Mouse (Mus musculus): ENCODE results near the gene Spon1. TPM values are rescaled to one million over a fixed set of nuclear protein-coding genes. Genes with fewer than 3 reads are reported as not detected.

The Spon1 gene
- polyA plus RNA-seq, 1 experiment from 2014 or later: 3.2 TPM

- H3K9me3 ChIP-seq (ENCODE audit: control insufficient read depth): no peaks in the 10 kb centered on the region
- no peak overlapping the region for H3K4me3 ChIP-seq (ENCODE audit: low read depth, low read length)
- no peak overlapping the region for H3K27ac ChIP-seq (ENCODE audit: low read depth, low read length)
- no peaks in the 10 kb centered on the region for H3K27me3 ChIP-seq (replicated peaks; ENCODE audit: control insufficient read depth, insufficient read depth, low read length)
- no peaks in the 10 kb centered on the region for H3K4me1 ChIP-seq (replicated peaks; ENCODE audit: control insufficient read depth, insufficient read depth, low read length)
- peak; percentile 25; the same call in 1 of the 2 replicates for TF ChIP-seq CTCF (IDR thresholded peaks at IDR 0.05; ENCODE audit: low read depth)
- WGBS: 91% methylated on average over 4 of the region's 4 CpGs
- H3K4me2 ChIP-seq (replicated peaks; ENCODE audit: low read depth): no peak overlapping the region
- no peak for ATAC-seq
- no peak overlapping the region for H3K9ac ChIP-seq (ENCODE audit: low read depth, low read length)
- no peaks in the 10 kb centered on the region; the same call in 1 of the 2 replicates for H3K36me3 ChIP-seq (ENCODE audit: control insufficient read depth, insufficient read depth)
Measured at GRCm38 (mm10) chr7:114079343-114079742, 313.5 kb downstream of the Spon1 start.

GRCm38 (mm10) chr7:114080250-114080649, 314.5 kb downstream of the Spon1 start:
- WGBS: 88% methylated on average over 5 of the region's 5 CpGs
- no peaks in the 10 kb centered on the region for H3K27me3 ChIP-seq (replicated peaks; ENCODE audit: control insufficient read depth, insufficient read depth, low read length)
- H3K9ac ChIP-seq (ENCODE audit: low read depth, low read length): no peak overlapping the region
- no peaks in the 10 kb centered on the region for H3K4me1 ChIP-seq (replicated peaks; ENCODE audit: control insufficient read depth, insufficient read depth, low read length)
- H3K4me2 ChIP-seq (replicated peaks; ENCODE audit: low read depth): no peak overlapping the region
- TF ChIP-seq CTCF (IDR thresholded peaks at IDR 0.05; ENCODE audit: low read depth): no peak
- H3K9me3 ChIP-seq (ENCODE audit: control insufficient read depth): no peaks in the 10 kb centered on the region
- no peak overlapping the region for H3K4me3 ChIP-seq (ENCODE audit: low read depth, low read length)
- H3K27ac ChIP-seq (ENCODE audit: low read depth, low read length): no peak overlapping the region
- no peaks in the 10 kb centered on the region; the same call in 1 of the 2 replicates for H3K36me3 ChIP-seq (ENCODE audit: control insufficient read depth, insufficient read depth)
- no peak for ATAC-seq

- TF ChIP-seq CTCF (IDR thresholded peaks at IDR 0.05; ENCODE audit: low read depth): no peak
- Histone ChIP-seq H3K27me3 (replicated peaks; ENCODE audit: control insufficient read depth, insufficient read depth, low read length) (no peaks in the 10 kb centered on the region), H3K9ac (ENCODE audit: low read depth, low read length) (no peak overlapping the region), H3K4me2 (replicated peaks; ENCODE audit: low read depth) (no peak overlapping the region), H3K9me3 (ENCODE audit: control insufficient read depth) (no peaks in the 10 kb centered on the region), H3K36me3 (ENCODE audit: control insufficient read depth, insufficient read depth) (no peaks in the 10 kb centered on the region; the same call in 1 of the 2 replicates), H3K4me3 (ENCODE audit: low read depth, low read length) (no peak overlapping the region), H3K4me1 (replicated peaks; ENCODE audit: control insufficient read depth, insufficient read depth, low read length) (0 out of 2 replicates have a peak, but pooled peaks cover 6% of the 10 kb centered on the region), H3K27ac (ENCODE audit: low read depth, low read length) (no peak overlapping the region)
- 78% methylated on average over 21 of the region's 21 CpGs for WGBS
- ATAC-seq: no peak
Measured at GRCm38 (mm10) chr7:114081633-114082420, 316.0 kb downstream of the Spon1 start.

- H3K4me3 ChIP-seq (ENCODE audit: low read depth, low read length): no peak overlapping the region
- no peak overlapping the region for H3K27ac ChIP-seq (ENCODE audit: low read depth, low read length)
- H3K36me3 ChIP-seq (ENCODE audit: control insufficient read depth, insufficient read depth): no peaks in the 10 kb centered on the region; the same call in 1 of the 2 replicates
- 0 out of 2 replicates have a peak, but pooled peaks cover 8% of the 10 kb centered on the region for H3K4me1 ChIP-seq (replicated peaks; ENCODE audit: control insufficient read depth, insufficient read depth, low read length)
- WGBS: 81% methylated on average over 2 of the region's 2 CpGs
- no peak for ATAC-seq
- no peak for TF ChIP-seq CTCF (IDR thresholded peaks at IDR 0.05; ENCODE audit: low read depth)
- H3K4me2 ChIP-seq (replicated peaks; ENCODE audit: low read depth): no peak overlapping the region
- no peaks in the 10 kb centered on the region for H3K27me3 ChIP-seq (replicated peaks; ENCODE audit: control insufficient read depth, insufficient read depth, low read length)
- H3K9me3 ChIP-seq (ENCODE audit: control insufficient read depth): no peaks in the 10 kb centered on the region
- no peak overlapping the region for H3K9ac ChIP-seq (ENCODE audit: low read depth, low read length)
Measured at GRCm38 (mm10) chr7:114083088-114083487, 317.3 kb downstream of the Spon1 start.

GRCm38 (mm10) chr7:114083760-114084159, 318.0 kb downstream of the Spon1 start:
- WGBS: 76% methylated on average over 3 of the region's 3 CpGs
- Histone ChIP-seq H3K27ac (ENCODE audit: low read depth, low read length) (no peak overlapping the region), H3K27me3 (replicated peaks; ENCODE audit: control insufficient read depth, insufficient read depth, low read length) (no peaks in the 10 kb centered on the region), H3K4me2 (replicated peaks; ENCODE audit: low read depth) (no peak overlapping the region), H3K9me3 (ENCODE audit: control insufficient read depth) (no peaks in the 10 kb centered on the region), H3K4me3 (ENCODE audit: low read depth, low read length) (no peak overlapping the region), H3K36me3 (ENCODE audit: control insufficient read depth, insufficient read depth) (no peaks in the 10 kb centered on the region; the same call in 1 of the 2 replicates), H3K4me1 (replicated peaks; ENCODE audit: control insufficient read depth, insufficient read depth, low read length) (0 out of 2 replicates have a peak, but pooled peaks cover 8% of the 10 kb centered on the region), H3K9ac (ENCODE audit: low read depth, low read length) (no peak overlapping the region)
- no peak for ATAC-seq
- TF ChIP-seq CTCF (IDR thresholded peaks at IDR 0.05; ENCODE audit: low read depth): no peak

GRCm38 (mm10) chr7:114086021-114086710, 320.4 kb downstream of the Spon1 start:
- no peaks in the 10 kb centered on the region for H3K36me3 ChIP-seq (ENCODE audit: control insufficient read depth, insufficient read depth)
- no peak overlapping the region for H3K27ac ChIP-seq (ENCODE audit: low read depth, low read length)
- H3K4me1 ChIP-seq (replicated peaks; ENCODE audit: control insufficient read depth, insufficient read depth, low read length): 0 out of 2 replicates have a peak, but pooled peaks cover 11% of the 10 kb centered on the region
- no peaks in the 10 kb centered on the region for H3K27me3 ChIP-seq (replicated peaks; ENCODE audit: control insufficient read depth, insufficient read depth, low read length)
- no peak for ATAC-seq
- no peak overlapping the region for H3K4me2 ChIP-seq (replicated peaks; ENCODE audit: low read depth)
- H3K9ac ChIP-seq (ENCODE audit: low read depth, low read length): no peak overlapping the region
- no peak for TF ChIP-seq CTCF (IDR thresholded peaks at IDR 0.05; ENCODE audit: low read depth)
- H3K4me3 ChIP-seq (ENCODE audit: low read depth, low read length): no peak overlapping the region
- no peaks in the 10 kb centered on the region for H3K9me3 ChIP-seq (ENCODE audit: control insufficient read depth)
- 53% methylated on average over 6 of the region's 6 CpGs for whole genome bisulfite sequencing

All from intestine, postnatal 0 days (tissue).